Mouse (Mus musculus) T-cell, adult 2 months (primary cell): ENCODE results near the gene Grm6.

Source experiments
- DNase-seq: peaks from one replicate; pipeline ENCODE4 v3.0.0; 2022; ENCODE audit warnings: low spot score

The Grm6 gene

GRCm38 (mm10) chr11:50914461-50914860 is 64.0 kb downstream of the Grm6 start:
- DNase-seq = no peak
